In the genomic region with DNA sequence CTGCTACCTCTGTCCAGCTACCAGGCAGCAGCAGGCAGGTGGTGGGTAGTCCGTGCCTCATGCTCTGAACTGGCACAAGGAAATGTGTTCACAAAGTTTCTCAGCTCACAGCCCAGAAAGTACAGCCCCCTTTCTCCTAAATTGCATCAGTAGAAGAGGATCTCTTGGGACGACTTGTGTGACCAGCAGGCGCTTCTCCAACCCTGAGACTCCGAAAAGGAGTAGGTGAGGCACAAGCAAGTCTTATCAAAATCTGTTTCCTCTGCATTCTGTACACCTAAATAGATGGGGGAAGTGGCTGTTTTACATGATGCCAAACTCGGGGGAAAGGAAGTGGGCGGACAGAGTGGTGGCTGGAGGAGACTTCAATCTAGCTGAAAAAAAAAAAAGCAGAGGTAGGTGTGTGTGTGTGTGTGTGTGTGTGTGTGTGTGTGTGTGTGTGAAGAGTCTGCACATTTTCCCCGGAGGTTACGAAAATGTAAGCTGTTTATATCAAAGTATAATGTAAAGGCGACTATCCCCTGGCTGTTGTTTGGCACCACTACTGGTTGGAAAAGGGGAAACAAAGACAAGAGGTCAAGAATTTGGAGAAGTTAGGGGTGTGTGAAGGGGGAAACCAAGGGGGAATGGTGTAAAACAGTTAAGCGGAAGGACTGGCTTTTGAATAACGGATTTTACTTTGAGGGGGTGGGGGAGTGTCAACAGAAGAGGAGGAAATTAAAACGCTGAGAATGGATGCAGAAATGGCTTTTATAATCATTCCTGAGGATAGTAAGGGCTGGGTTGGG, we compare ENCODE assay signal across 11 mouse cellular contexts. TPM values are rescaled to one million over a fixed set of nuclear protein-coding genes. Genes with fewer than 3 reads are reported as not detected.
DNase-seq lines count a peak whose midpoint lies in the region; ATAC-seq and TF ChIP-seq lines count a peak whose summit lies in the region.
"Had no signal": no experiment of that assay in that cellular context is flagged by ENCODE, and none has a peak within 500 bp of the region (broad histone marks: within the 10 kb centered on the region; RNA-seq: fewer than 3 reads in every experiment).

No protein-coding gene starts in this region.

- H3K9ac ChIP-seq in CH12.LX (ENCODE audit: insufficient read depth, low read depth), result no peak overlapping the region
- peak overlapping the region; percentile 50; the same call in 1 of the 2 replicates for H3K9ac ChIP-seq in forebrain, postnatal 0 days

- H3K4me1 ChIP-seq in CH12.LX (ENCODE audit: control insufficient read depth in 1 of 2, insufficient read depth in 2 of 2), result peaks cover 0 to 9% of the 10 kb centered on the region in 2 experiments; a peak in 1 of 4 replicates
- no peaks in the 10 kb centered on the region for H3K4me1 ChIP-seq in forebrain, postnatal 0 days (ENCODE audit: insufficient read depth)
- peaks cover 36% of the 10 kb centered on the region for H3K4me1 ChIP-seq in midbrain, embryonic 10.5 days
- H3K4me1 ChIP-seq in kidney, adult 2 months (ENCODE audit: control insufficient read depth, insufficient read depth, low read length), result no peaks in the 10 kb centered on the region

- no peak overlapping the region for H3K4me2 ChIP-seq in CH12.LX (ENCODE audit: insufficient read depth, low read depth, poor library complexity, severe bottlenecking)
- peak overlapping the region; percentile 94 for H3K4me2 ChIP-seq in forebrain, postnatal 0 days (ENCODE audit: low read depth)

- no peak overlapping the region for H3K27ac ChIP-seq in CH12.LX (ENCODE audit: insufficient read depth, low read depth)
- H3K27ac ChIP-seq in forebrain, postnatal 0 days (ENCODE audit: low read depth, low read length), result no peak overlapping the region
- H3K27ac ChIP-seq in midbrain, embryonic 10.5 days (replicated peaks), result no peak overlapping the region
- no peak overlapping the region for H3K27ac ChIP-seq in kidney, adult 2 months (ENCODE audit: insufficient read depth, low read depth, low read length)

- 26% methylated on average over 12 of the region's 12 CpGs for WGBS in forebrain, postnatal 0 days
- 30% methylated on average over 12 of the region's 12 CpGs for WGBS in midbrain, embryonic 10.5 days
- 26% methylated on average over 12 of the region's 12 CpGs for WGBS in kidney, adult 2 months

- H3K36me3 ChIP-seq in CH12.LX (replicated peaks in 1 of 2; ENCODE audit: control insufficient read depth in 1 of 2, insufficient read depth in 1 of 2, low read length in 1 of 2), result no peaks in the 10 kb centered on the region
- H3K36me3 ChIP-seq in forebrain, postnatal 0 days (ENCODE audit: insufficient read depth), result no peaks in the 10 kb centered on the region
- no peaks in the 10 kb centered on the region for H3K36me3 ChIP-seq in midbrain, embryonic 10.5 days
- H3K36me3 ChIP-seq in kidney, adult 2 months (ENCODE audit: control insufficient read depth, insufficient read depth, low read length), result no peaks in the 10 kb centered on the region

- dilution Hi-C loops in CH12.LX (cut with MboI; ENCODE audit: extremely low pct_ligation_motif_present, extremely low pct_unique_long_range_greater_than_20kb, low sequenced_read_pairs), result no loop called here

- in situ Hi-C loops in CH12.LX (cut with MboI; ENCODE audit: low pct_ligation_motif_present, low pct_unique_long_range_greater_than_20kb, low sequenced_read_pairs), result no loop called here

- TF ChIP-seq POLR2A in CH12.LX (IDR thresholded peaks at IDR 0.05; ENCODE audit: low read depth, low read length), result no peak
- no peak for TF ChIP-seq POLR2A in kidney, adult 2 months (IDR thresholded peaks at IDR 0.05; ENCODE audit: low read depth, low read length)

- no peaks in the 10 kb centered on the region for H3K79me2 ChIP-seq in CH12.LX (replicated peaks; ENCODE audit: control insufficient read depth, extremely low read depth, insufficient read depth, poor library complexity, severe bottlenecking)

- TF ChIP-seq EP300 in CH12.LX (IDR thresholded peaks at IDR 0.05; ENCODE audit: low read length), result no peak

- H3K4me3 ChIP-seq in CH12.LX (replicated peaks in 1 of 3; ENCODE audit: low read depth in 2 of 3, low read length in 2 of 3, poor library complexity in 1 of 3), result no peak overlapping the region
- H3K4me3 ChIP-seq in forebrain, postnatal 0 days (ENCODE audit: low read depth, low read length), result peak overlapping the region; percentile 56
- H3K4me3 ChIP-seq in midbrain, embryonic 10.5 days, result peak overlapping the region; percentile 62
- no peak overlapping the region for H3K4me3 ChIP-seq in kidney, adult 2 months (ENCODE audit: insufficient read depth, low read depth, low read length)

- TF ChIP-seq CTCF in CH12.LX (conservative IDR thresholded peaks at IDR 0.05 in 1 of 2, IDR thresholded peaks at IDR 0.05 in 1 of 2; ENCODE audit: low read depth in 2 of 2, low read length in 2 of 2), result no peak
- no peak for TF ChIP-seq CTCF in forebrain, postnatal 0 days (IDR thresholded peaks at IDR 0.05; ENCODE audit: low read depth)
- no peak for TF ChIP-seq CTCF in kidney, adult 2 months (conservative IDR thresholded peaks at IDR 0.05; ENCODE audit: insufficient read depth, insufficient read length, low read depth, low read length)

- no peak for ATAC-seq in forebrain, postnatal 0 days

- H3K27me3 ChIP-seq in CH12.LX (replicated peaks), result no peaks in the 10 kb centered on the region
- peaks cover 51% of the 10 kb centered on the region for H3K27me3 ChIP-seq in forebrain, postnatal 0 days (ENCODE audit: insufficient read depth, low read length)
- peaks cover 88% of the 10 kb centered on the region for H3K27me3 ChIP-seq in midbrain, embryonic 10.5 days (ENCODE audit: low read depth, poor library complexity, severe bottlenecking)
- H3K27me3 ChIP-seq in kidney, adult 2 months (replicated peaks; ENCODE audit: control insufficient read depth, insufficient read depth, low read length), result peaks cover 2% of the 10 kb centered on the region; the same call in 1 of the 2 replicates

- peak; percentile 24 to 44 for DNase-seq in cerebellum, postnatal 25 days
- DNase-seq in cerebellum, postnatal 10 days, result no peak
- peak; percentile 6 for DNase-seq in CH12.LX (ENCODE audit: extremely low read depth)
- DNase-seq in forebrain, postnatal 0 days, result no peak
- DNase-seq in midbrain, embryonic 10.5 days (ENCODE audit: low spot score), result peak; percentile 11
- DNase-seq in thymus, postnatal 10 days (ENCODE audit: low spot score in 2 of 2), result no peak
- DNase-seq in urinary bladder, postnatal 14 days (ENCODE audit: low spot score), result no peak
- DNase-seq in kidney, adult 2 months, result no peak

- peaks cover 21% of the 10 kb centered on the region for H3K9me3 ChIP-seq in CH12.LX (replicated peaks; ENCODE audit: low read length)
- no peaks in the 10 kb centered on the region for H3K9me3 ChIP-seq in forebrain, postnatal 0 days (ENCODE audit: low read length)
- H3K9me3 ChIP-seq in midbrain, embryonic 10.5 days (replicated peaks), result no peaks in the 10 kb centered on the region

- no peak for TF ChIP-seq RAD21 in CH12.LX (IDR thresholded peaks at IDR 0.05; ENCODE audit: low read depth, low read length)

TF ChIP-seq in CH12.LX, 34 proteins besides CTCF, POLR2A, EP300 and RAD21:
- TF ChIP-seq POLR2AphosphoS2 (IDR thresholded peaks at IDR 0.05; ENCODE audit: low read depth, low read length), result no peak

RNA-seq across cellular contexts. Expression of a gene that starts 1.7 kb away (rescaled TPM):
- total RNA-seq in CH12.LX (2012; rRNA removed), result not detected in 2 replicates
- not detected in 2 replicates for total RNA-seq in CH12.LX (2014; rRNA removed)
- not detected in 2 replicates for polyA plus RNA-seq in CH12.LX (2012; ENCODE audit: insufficient read length, low read depth)
- total RNA-seq in forebrain, postnatal 0 days (2014; rRNA removed), result 6.9 and 7.9 TPM in 2 replicates
- polyA plus RNA-seq in forebrain, postnatal 0 days (2015; fragmentation: Nextera tagmentation; extraction: Ambion mirVana), result 3.3 and 4.5 TPM in 2 replicates
- polyA plus RNA-seq in midbrain, embryonic 10.5 days (2016; fragmentation: Nextera tagmentation; extraction: Ambion mirVana), result 0.17 TPM in 2 replicates
- 0.07 TPM in 1 of 2 replicates, not detected in the other for polyA plus RNA-seq in kidney, adult 2 months (2012; rRNA removed)
- total RNA-seq: gastrocnemius, postnatal 4 days had no signal
- polyA plus RNA-seq: lung, embryonic 16.5 days; stomach, embryonic 16.5 days had no signal

Comparison
In these comparisons a context has a peak if more than half of its experiments do, and no peak if none do; other contexts are left out.
1. DNase-seq: peak in cerebellum, postnatal 25 days (2 of 2), CH12.LX (single experiment) and midbrain, embryonic 10.5 days (single experiment); none in cerebellum, postnatal 10 days (0 of 2), forebrain, postnatal 0 days (single experiment), thymus, postnatal 10 days (0 of 2), urinary bladder, postnatal 14 days (single experiment) and kidney, adult 2 months (single experiment).
2. H3K4me3 ChIP-seq: peak in forebrain, postnatal 0 days (single experiment) and midbrain, embryonic 10.5 days (single experiment); none in CH12.LX (0 of 3) and kidney, adult 2 months (single experiment).